Mouse (Mus musculus) adrenal gland, adult 2 months (tissue): Measurements from ENCODE around the gene Grid1. TPM values are rescaled to one million over a fixed set of nuclear protein-coding genes. Genes with fewer than 3 reads are reported as not detected.

Source experiments
- DNase-seq: peaks from one replicate; pipeline ENCODE4 v3.0.0; 2021
- long read RNA-seq: library from polyadenylated mRNA; stranded (forward); transcript quantifications from one replicate; pipeline ENCODE4 v2.0.0, GENCODE M21; 2021
- polyA plus RNA-seq: library from polyadenylated mRNA; depleted of rRNA; stranded (reverse); fragments of >200 nt; gene quantifications from 2 replicates; pipeline ENCODE4 v1.2.3, GENCODE M21; 2012; rRNA removed
- total RNA-seq, 2 experiments: library from RNA; stranded (reverse); gene quantifications; 2 replicates each; pipeline ENCODE4 v1.2.3; 2021

Grid1 gene
- total RNA-seq (under 1 TPM; 0.62 to 0.63 TPM), polyA plus RNA-seq (0.12 and 0.18 TPM in 2 replicates)
- long read RNA-seq, result 0 reads

DNA sequence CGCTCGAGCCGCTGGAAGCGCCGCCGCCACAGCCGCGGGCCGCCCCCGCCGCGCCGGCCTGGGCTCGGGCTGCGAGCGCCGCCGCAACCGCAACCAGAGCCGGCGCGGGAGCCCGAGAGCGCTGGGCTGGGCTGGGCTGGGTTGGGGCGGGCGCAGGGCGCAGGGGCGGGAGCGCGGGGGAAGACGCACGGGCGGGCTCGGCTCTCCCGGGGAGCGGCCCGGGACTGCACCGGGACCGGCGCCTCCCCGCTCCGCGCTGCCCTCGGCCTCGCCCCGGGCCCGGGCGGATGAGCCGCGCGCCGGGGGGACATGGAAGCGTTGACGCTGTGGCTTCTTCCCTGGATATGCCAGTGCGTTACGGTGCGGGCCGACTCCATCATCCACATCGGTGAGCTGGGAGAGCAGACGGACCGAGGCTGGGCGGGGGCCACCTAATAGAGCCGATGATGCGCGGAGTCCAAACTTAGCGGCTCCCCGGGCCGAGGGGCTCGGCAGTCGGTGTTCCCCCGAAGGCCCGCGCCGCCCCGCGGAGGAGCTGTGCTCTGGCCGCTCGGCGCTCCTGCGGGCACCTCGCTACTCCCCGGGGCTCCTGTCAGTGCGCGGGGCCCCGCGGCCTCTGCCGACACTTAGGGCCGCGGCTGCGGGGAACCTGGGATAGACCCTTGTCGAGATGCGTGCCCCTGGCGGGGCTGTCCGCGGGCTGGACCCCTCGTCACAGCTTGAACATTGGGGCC lies at the start of gene Grid1:
TSS of gene Grid1 (plus strand) at position 190 of the 734 bp plus-strand sequence.
- peak; percentile 34 for DNase-seq

DNA sequence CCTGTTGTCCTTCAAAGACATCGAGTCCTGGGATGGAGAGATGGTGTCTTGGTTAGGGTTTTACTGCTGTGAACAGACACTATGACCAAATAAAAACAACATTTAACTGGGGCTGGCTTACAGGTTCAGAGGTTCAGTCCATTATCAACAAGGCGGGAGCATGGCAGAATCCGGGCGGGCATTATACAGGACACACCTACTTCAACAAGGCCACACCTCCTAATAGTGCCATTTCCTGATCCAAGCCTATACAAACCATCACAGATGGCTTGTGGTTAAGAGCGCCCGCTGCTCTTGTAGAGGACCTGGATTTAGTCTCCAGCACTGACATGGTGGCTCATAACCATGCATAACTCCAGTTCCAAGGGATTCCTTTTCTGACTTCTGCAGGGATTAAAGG lies 49.4 kb upstream of the Grid1 start:
- no peak for DNase-seq

DNA sequence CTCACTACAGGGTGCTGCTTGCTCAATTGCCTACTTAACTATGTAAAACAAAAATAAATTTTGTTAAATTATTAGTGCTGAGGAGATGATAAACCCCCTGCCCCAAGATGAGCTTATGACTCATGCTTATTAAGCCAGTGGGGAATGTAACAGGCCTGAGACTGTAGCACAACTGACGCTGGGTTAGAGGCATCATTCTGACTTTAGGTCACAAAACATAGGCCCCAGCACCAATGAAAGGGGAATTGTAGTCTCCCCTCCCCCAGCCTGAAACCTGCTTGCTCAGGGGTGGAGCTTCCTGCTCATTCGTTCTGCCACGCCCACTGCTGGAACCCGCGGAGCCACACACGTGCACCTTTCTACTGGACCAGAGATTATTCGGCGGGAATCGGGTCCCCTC lies 48.3 kb upstream of the Grid1 start:
- DNase-seq, result no peak

GRCm38 (mm10) chr14:34772132-34772531 lies 47.8 kb upstream of the Grid1 start:
- no peak for DNase-seq

DNA sequence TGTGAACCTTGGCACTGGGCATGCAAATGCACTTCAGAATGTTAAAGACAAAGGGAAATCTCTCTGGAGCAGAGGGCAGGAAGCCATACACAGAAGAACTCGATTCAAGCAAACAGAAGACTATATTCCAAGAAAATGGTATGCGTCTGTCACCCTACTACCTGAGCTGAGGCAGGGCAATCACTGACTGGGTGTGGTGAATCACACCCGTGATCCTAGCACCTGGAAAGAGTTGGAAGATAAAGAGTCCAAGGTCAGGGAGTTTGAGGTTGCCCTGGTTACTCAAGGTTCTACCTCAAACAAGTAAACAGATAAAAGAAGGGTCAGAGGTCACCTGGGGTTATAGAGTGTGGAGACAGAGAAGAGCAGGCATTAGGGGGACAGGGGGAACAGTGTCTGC lies 46.2 kb upstream of the Grid1 start:
- DNase-seq, result no peak

- DNase-seq, result no peak
Measured at GRCm38 (mm10) chr14:34774231-34774630, 45.7 kb upstream of the Grid1 start.

DNA sequence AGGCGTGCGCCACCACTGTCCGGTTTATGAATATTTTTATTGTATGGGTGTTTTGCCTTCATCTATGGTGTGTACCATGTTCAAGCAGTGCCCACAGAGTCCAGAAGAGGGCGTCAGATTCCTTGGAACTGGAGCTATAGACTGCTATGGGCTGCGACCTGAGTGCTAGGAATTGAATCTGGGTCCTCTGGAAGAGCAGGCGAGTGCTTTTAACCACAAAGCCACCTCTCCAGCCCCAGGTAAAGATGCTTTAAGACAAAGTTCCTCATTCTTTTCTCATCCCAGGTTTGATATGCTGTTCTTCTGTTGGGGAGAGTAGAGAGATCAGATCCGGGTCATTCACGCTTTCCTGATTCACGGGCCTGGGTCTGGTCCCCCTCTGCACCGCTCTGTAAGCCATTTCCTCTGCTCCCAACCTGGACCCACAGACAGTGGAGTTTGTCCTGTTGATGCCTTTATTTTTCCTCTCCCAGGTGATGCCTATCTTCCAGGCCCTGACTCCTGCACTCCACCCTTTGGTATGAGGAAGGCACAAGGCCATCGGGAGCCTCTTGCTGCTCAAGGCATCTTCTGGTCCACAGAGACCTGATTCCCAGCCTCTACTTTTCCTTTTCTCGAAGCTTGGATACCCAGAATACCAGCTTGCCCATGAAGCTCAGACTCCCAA lies 43.1 kb upstream of the Grid1 start:
- no peak for DNase-seq

DNA sequence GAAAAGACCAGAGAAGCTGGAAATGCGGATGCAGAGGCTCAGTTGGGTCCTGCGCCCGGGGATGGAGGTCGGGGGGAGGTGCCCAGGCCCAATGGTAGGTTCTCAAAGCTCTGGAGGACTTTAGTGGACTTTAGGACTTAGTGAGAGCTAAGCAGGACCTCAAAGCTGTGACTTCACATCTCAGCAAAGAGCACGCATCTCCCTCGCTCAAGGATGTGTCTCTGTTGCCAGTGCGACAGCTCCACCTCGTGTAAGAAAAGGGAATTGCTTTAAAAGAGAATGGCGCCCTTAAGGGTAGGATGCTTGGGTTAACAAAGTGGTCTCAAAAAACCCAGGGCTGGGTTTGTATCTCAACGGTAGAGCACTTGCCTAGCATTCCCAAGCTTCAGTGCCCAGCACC lies 42.1 kb upstream of the Grid1 start:
- peak; percentile 35 for DNase-seq

DNA sequence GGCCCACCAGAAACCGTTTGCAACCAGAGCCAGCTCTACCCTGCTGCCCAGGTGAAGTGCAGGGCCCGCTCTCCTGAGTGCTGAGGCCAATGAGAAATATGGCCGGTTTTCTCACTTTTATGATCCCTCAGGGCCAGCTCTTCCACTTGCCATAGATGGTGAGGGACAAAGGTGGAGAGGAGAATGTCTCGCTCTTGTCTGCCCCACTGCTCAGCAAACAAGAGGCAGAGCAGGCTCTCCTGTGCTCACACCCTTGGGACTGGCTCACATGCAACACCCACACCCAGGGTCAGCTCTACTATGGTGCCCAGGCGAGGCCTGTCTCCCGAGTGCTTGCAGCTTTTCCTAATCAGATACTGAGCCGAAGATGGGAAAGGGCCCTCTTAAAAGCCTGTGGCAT lies 41.1 kb upstream of the Grid1 start:
- DNase-seq, result no peak

- no peak for DNase-seq
Measured at GRCm38 (mm10) chr14:34793406-34794037, 26.4 kb upstream of the Grid1 start.

DNA sequence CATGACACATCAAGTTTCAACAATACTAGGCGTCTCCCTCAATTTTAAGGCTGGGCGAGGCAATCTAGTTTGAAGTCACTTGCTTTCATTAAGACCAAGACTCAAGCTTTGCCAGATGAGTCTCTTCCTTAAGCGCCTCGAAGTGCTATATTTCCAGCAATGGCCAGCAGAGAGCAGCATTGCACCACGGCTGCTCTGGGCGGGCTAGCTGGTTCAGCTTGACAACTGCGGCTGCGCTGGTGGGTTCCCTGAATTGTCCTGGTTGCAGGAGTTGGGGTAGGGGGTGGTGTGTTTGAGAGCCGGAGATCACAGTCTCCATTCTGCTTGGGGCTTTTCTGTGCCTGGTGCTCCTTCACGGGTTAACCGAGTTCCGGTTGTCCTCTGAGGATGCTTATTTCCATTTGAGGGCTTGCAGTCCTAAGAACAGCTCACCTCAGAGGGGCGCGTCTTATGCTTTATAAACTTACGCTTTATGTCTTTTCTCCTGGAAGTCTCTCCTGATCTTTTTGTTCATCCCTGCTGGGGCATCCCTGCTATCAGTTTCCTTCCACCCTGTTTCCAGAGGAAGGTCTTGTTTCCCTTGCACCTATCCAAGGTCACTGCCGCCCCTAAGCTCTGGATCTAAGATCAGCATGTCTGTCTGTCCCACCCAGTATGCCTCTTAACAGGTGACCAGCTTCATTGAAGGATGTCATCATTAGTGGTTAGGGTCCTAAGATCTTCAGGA lies 9.0 kb upstream of the Grid1 start:
- peak; percentile 66 for DNase-seq

DNA sequence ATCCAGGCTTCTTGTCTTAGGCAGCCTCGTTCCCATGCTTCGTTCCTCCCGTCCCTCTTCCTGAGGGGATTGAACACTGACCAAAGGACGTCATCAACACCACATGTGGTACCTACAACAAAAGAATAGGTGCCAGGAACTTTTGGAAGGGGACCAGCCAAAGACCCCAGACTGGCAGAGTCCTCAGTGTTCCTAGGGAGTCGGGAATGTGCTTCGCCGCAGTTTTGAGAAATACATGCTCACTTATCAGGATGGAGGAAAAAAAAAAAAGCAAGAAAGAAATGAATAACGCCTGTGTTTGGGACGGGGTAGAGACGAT lies 8.5 kb upstream of the Grid1 start:
- DNase-seq, result no peak

DNA sequence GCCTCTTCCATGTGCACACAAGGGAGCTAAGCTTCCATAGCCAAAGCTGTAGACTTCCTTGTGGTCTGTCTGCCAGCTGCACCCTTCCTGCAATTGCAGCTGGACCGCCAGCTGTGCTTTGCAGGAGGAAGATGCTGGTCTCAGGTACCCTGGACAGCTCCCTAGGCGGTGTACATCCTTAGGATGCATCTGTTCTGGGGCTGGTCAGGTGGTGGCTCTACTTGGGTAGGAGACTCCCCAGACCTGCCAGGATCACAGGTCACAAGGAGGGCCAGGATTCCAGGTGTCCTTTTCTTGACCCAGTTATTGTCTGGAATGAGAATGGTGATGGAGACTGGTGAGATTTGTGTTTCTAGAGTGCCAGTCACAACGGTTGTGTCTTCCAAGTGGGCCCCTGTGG lies 3.6 kb upstream of the Grid1 start:
- DNase-seq, result peak; percentile 17

DNA sequence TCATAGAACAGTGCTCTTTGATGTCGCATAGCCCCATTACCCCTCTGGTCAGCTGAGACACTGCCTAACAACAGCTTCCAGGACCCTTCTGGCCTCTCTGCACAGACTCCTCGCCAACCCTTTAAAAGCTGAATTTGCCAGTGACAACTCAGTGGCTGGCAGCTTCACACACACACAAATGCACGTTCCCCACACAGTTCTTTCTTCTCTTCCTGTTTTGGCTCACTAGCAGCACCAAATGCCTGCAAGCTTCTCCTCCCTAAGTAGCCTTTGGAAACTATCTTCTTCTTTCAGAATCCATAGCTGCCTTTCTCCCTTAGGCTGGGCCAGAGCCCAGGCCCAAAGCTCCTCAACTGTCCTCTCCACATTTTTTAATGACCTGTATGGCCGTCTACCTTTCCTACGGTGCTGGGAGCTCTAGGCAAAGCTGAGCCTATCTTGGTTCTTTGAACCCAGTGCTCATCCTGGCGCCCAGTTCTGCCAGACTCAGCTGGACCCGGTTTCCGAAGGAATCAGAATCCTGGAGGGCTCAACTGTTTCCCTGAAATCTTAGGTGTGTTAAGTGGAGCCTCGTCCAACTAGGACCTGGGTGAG lies 1.4 kb upstream of the Grid1 start:
- no peak for DNase-seq

- DNase-seq, result peak; percentile 7
Measured at GRCm38 (mm10) chr14:34819121-34819918, 588 bp upstream of the Grid1 start.

- DNase-seq, result no peak
Measured at GRCm38 (mm10) chr14:34820653-34821005, 721 bp downstream of the Grid1 start.

- no peak for DNase-seq
Measured at GRCm38 (mm10) chr14:34821131-34821790, 1.4 kb downstream of the Grid1 start.

- DNase-seq, result peak; percentile 29
Measured at GRCm38 (mm10) chr14:34823136-34823535, 3.2 kb downstream of the Grid1 start.

GRCm38 (mm10) chr14:34824186-34824585 lies 4.3 kb downstream of the Grid1 start:
- DNase-seq, result no peak

DNA sequence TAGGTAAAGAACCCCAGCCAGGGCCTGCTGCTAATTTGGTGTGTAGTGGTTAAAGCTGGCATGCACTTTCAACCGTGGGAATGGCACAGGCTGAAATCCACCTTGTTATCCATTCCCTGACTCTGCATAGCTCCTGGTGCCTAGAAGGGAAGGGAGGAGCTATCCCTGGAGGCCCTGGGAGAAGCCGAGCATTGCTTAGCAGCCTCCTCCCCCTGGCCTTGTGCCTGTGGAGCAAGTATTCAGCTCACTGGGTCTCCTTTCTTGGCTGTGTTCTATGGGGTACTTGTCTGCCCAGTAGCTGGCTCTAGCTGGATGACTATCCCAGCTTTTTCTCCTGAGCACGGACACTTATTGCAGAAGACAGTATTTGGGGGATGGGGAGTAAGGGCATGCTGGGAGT lies 6.0 kb downstream of the Grid1 start:
- DNase-seq, result no peak

GRCm38 (mm10) chr14:34829831-34830230 lies 9.9 kb downstream of the Grid1 start:
- DNase-seq, result no peak
